Mouse (Mus musculus) G1E (cell line): ENCODE results near the gene Gpr3.

Experiments
- CTCF ChIP-seq: IDR thresholded peaks from 2 replicates; pipeline ENCODE4 v1.5.1; 2012; ENCODE audit warnings: low read depth, low read length, inconsistent platforms, mixed read lengths
- GATA1 ChIP-seq: IDR thresholded peaks from 2 replicates; pipeline ENCODE4 v1.6.1; 2012; ENCODE audit warnings: borderline replicate concordance, low read length, inconsistent platforms, mixed read lengths
- GATA2 ChIP-seq: IDR thresholded peaks from 2 replicates; pipeline ENCODE4 v1.6.1; 2012; ENCODE audit warnings: low read depth, low read length, inconsistent platforms, borderline replicate concordance
- POLR2AphosphoS5 ChIP-seq: IDR thresholded peaks from 2 replicates; pipeline ENCODE4 v1.6.1; 2012; ENCODE audit warnings: low read depth, low read length, inconsistent platforms; ENCODE audit not compliant: insufficient replicate concordance

GRCm38 (mm10) chr4:133179258-133179657, 33.1 kb downstream of the Gpr3 start:
- TF ChIP-seq CTCF (no peak), GATA2 (no peak), POLR2AphosphoS5 (no peak), GATA1 (no peak)
